Mouse (Mus musculus): ENCODE measurements at regions not wholly inside any gene's neighbourhood (a gene's known extent, or its start where the extent isn't known, plus 50 kb on each side); places are given as distances from the start of the nearest gene placed in this dataset.

- TF ChIP-seq CTCF (IDR thresholded peaks at IDR 0.05; ENCODE audit: extremely low read depth, insufficient read length, insufficient replicate concordance, low read depth, low read length) (no peak), POLR2A (IDR thresholded peaks at IDR 0.05; ENCODE audit: low read depth, low read length) (no peak)
Observed at GRCm38 (mm10) chr10:67652300-67652699, 103.5 kb upstream of the Ado start.

Data from small intestine, adult 2 months (tissue).